Mouse (Mus musculus) hindbrain, embryonic 13.5 days (tissue): ENCODE data around the gene Csf2rb. TPM values are rescaled to one million over a fixed set of nuclear protein-coding genes. Genes with fewer than 3 reads are reported as not detected.
"Not testable (repeated sequence)": the region's sequence is repeated elsewhere in the genome, so short reads cannot be mapped to it uniquely, and the experiment has no call there.

Experiments
- ATAC-seq: fragments of 200-750 bp; cut with Nextera tagmentation; 2 replicates; pipeline ENCODE4 v1.8.0; 2017; ENCODE audit warnings: moderate TSS enrichment; ENCODE audit not compliant: low FRiP score
- H3K27ac ChIP-seq: fragments of 300-500 bp; sonication (generic); 2 replicates; pipeline ENCODE4 v1.5.1; 2015; ENCODE audit warnings: inconsistent platforms, mild to moderate bottlenecking, moderate library complexity
- H3K27me3 ChIP-seq: fragments of 300-500 bp; sonication (generic); 2 replicates; pipeline ENCODE4 v1.6.1; 2015; ENCODE audit warnings: mild to moderate bottlenecking, inconsistent platforms
- H3K36me3 ChIP-seq: fragments of 300-500 bp; sonication (generic); 2 replicates; pipeline ENCODE4 v1.6.1; 2015; ENCODE audit warnings: mild to moderate bottlenecking, inconsistent platforms
- H3K4me1 ChIP-seq: fragments of 300-500 bp; sonication (generic); replicated peaks from 2 replicates; pipeline ENCODE4 v1.6.1; 2015; ENCODE audit warnings: inconsistent platforms
- H3K4me2 ChIP-seq: fragments of 300-500 bp; sonication (generic); 2 replicates; pipeline ENCODE4 v1.6.1; 2015; ENCODE audit warnings: inconsistent platforms, mild to moderate bottlenecking, moderate library complexity
- H3K4me3 ChIP-seq: fragments of 300-500 bp; sonication (generic); 2 replicates; pipeline ENCODE4 v1.5.1; 2015; ENCODE audit warnings: mild to moderate bottlenecking, inconsistent platforms
- H3K9ac ChIP-seq: fragments of 300-500 bp; sonication (generic); 2 replicates; pipeline ENCODE4 v1.6.1; 2015; ENCODE audit warnings: mild to moderate bottlenecking, inconsistent platforms
- H3K9me3 ChIP-seq: fragments of 300-500 bp; sonication (generic); 2 replicates; pipeline ENCODE4 v1.6.1; 2016; ENCODE audit warnings: inconsistent platforms
- WGBS: fragments of 180-500 bp; shearing (Covaris S2); methylation state at CpG from one replicate; pipeline ENCODE4 v1.1.7; 2015; 5-methylcytosine and 5-hydroxymethylcytosine counted together
- polyA plus RNA-seq: library from polyadenylated mRNA; unstranded; fragments of >200 nt; fragmentation: Nextera tagmentation; extraction: Ambion mirVana; gene quantifications from 2 replicates; pipeline ENCODE4 v1.2.1, GENCODE M21; 2015

Csf2rb gene
- polyA plus RNA-seq, 1 experiment from 2014 or later = 0.39 TPM

- no peaks in the 10 kb centered on the region; the same call in 1 of the 2 replicates for H3K4me1 ChIP-seq
- WGBS = 92% methylated on average over 4 of the region's 4 CpGs
- no peak overlapping the region for H3K27ac ChIP-seq
- no peak overlapping the region for H3K4me3 ChIP-seq
- no peak overlapping the region for H3K9ac ChIP-seq
- no peak overlapping the region for H3K4me2 ChIP-seq
- no peaks in the 10 kb centered on the region for H3K27me3 ChIP-seq
- no peak for ATAC-seq
- H3K36me3 ChIP-seq = no peaks in the 10 kb centered on the region
- no peaks in the 10 kb centered on the region for H3K9me3 ChIP-seq
Observed at GRCm38 (mm10) chr15:78330706-78331105, 5.2 kb downstream of the Csf2rb start.

GRCm38 (mm10) chr15:78331523-78332340 lies 6.2 kb downstream of the Csf2rb start:
- Histone ChIP-seq H3K4me2 (no peak overlapping the region), H3K4me1 (no peaks in the 10 kb centered on the region; the same call in 1 of the 2 replicates), H3K4me3 (no peak overlapping the region), H3K27ac (no peak overlapping the region), H3K36me3 (no peaks in the 10 kb centered on the region), H3K27me3 (no peaks in the 10 kb centered on the region), H3K9me3 (no peaks in the 10 kb centered on the region), H3K9ac (no peak overlapping the region)
- WGBS = 84% methylated on average over 5 of the region's 5 CpGs
- no peak for ATAC-seq

GRCm38 (mm10) chr15:78332981-78333380 lies 7.4 kb downstream of the Csf2rb start:
- Histone ChIP-seq H3K27ac (no peak overlapping the region), H3K27me3 (no peaks in the 10 kb centered on the region), H3K9ac (no peak overlapping the region), H3K4me1 (no peaks in the 10 kb centered on the region; the same call in 1 of the 2 replicates), H3K4me2 (no peak overlapping the region), H3K9me3 (no peaks in the 10 kb centered on the region), H3K36me3 (no peaks in the 10 kb centered on the region), H3K4me3 (no peak overlapping the region)
- no peak for ATAC-seq
- 76% methylated on average over 6 of the region's 6 CpGs for WGBS

DNA sequence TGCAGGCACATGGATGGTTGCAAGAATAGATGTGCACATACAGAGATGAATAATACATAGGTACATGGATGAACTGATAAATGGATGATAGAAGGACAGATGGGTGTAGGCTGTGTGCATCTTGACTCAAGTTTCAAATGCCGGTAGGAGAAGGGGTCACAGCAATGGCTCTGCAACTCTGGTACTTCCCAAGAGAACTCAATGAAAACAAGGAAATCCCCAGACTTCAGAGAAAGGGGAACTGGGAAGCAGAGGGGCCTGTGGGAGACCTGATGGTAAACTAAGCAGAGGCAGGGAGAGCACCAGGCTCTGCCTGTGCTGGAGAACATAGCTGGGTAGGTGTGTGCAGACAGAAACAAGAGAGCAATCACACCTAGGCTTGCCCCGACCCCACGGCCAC lies 8.8 kb downstream of the Csf2rb start:
- WGBS = 92% methylated on average over 3 of the region's 3 CpGs
- Histone ChIP-seq H3K27me3 (no peaks in the 10 kb centered on the region), H3K27ac (no peak overlapping the region), H3K36me3 (no peaks in the 10 kb centered on the region), H3K4me2 (no peak overlapping the region), H3K9me3 (no peaks in the 10 kb centered on the region), H3K4me3 (no peak overlapping the region), H3K9ac (no peak overlapping the region), H3K4me1 (0 out of 2 replicates have a peak, but pooled peaks cover 3% of the 10 kb centered on the region)
- no peak for ATAC-seq

DNA sequence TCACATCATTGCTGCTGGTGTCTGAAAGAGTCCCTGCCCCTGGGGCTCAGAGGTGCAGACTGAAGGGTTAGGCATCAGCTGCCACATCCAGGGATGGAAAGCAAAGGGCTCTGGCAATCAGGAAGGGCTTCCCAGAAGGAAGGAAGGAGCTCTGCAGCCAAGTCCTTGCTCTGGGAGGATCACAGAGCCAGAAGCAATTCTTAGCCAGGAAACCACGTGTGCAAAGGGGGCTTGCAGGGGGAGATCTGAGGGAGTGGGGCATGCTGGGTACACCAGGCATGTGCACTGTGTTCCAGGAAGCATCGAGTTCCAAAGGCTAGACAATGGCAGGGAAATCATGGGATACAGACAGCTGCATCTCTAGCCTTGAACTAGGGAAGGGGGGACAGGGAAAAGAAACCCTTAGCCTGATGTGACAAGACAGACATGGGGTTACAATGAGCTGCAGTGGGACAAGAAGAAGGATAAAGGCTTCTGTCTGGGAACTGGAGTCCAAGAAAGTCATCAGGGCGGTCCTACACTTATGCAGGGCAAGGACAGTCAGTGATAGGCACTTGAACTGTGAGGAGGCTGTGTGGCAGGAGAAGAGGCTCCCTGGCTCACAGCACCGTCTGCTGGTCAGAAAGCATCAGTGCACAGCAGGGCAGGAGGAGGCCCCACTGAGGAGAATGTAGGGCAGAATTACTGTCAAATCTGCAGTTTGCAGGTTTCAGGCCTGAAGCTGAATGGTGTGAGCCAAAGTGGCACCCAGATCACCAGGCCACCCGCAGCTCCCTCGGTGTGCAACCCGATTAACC lies 14.3 kb downstream of the Csf2rb start:
- not testable (repeated sequence) for H3K27me3 ChIP-seq, H3K4me3 ChIP-seq, H3K4me2 ChIP-seq, H3K9me3 ChIP-seq, H3K27ac ChIP-seq, H3K9ac ChIP-seq, ATAC-seq, H3K36me3 ChIP-seq, H3K4me1 ChIP-seq
- 41% methylated on average over 7 of the region's 7 CpGs for WGBS

GRCm38 (mm10) chr15:78340919-78341318 lies 15.4 kb downstream of the Csf2rb start:
- not testable (repeated sequence) for H3K27me3 ChIP-seq, H3K36me3 ChIP-seq, H3K9me3 ChIP-seq, H3K27ac ChIP-seq, H3K9ac ChIP-seq, H3K4me3 ChIP-seq, H3K4me2 ChIP-seq, ATAC-seq, H3K4me1 ChIP-seq
- WGBS = 61% methylated on average over 7 of the region's 7 CpGs

- no peaks in the 10 kb centered on the region for H3K36me3 ChIP-seq
- 0 out of 2 replicates have a peak, but pooled peaks cover 3% of the 10 kb centered on the region for H3K4me1 ChIP-seq
- H3K9ac ChIP-seq = no peak overlapping the region
- no peak for ATAC-seq
- no peak overlapping the region for H3K4me3 ChIP-seq
- no peaks in the 10 kb centered on the region for H3K27me3 ChIP-seq
- no peaks in the 10 kb centered on the region for H3K9me3 ChIP-seq
- no peak overlapping the region for H3K27ac ChIP-seq
- no peak overlapping the region for H3K4me2 ChIP-seq
- WGBS = 23% methylated on average over 1 of the region's 1 CpGs
Observed at GRCm38 (mm10) chr15:78343683-78344082, 18.1 kb downstream of the Csf2rb start.

DNA sequence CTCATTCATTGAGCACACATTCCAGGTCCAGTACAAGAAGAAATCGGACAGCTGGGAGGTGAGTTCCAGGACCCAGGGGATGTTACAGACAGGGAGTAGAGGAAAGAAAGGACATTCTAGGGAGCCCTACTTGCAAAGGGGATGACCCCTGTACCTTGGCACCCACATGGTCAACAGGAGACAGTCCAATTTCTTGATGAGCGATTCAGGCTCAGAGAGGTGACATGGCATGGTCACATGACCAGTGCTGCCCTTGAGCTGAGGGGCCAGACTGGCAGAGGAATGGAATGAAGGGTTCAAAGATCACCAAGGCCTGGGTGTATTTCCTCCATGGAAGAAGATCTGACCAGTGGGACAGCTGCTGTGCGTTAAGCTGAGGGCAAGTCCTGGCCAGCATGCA lies 19.0 kb downstream of the Csf2rb start:
- no peak overlapping the region for H3K4me3 ChIP-seq
- no peak overlapping the region for H3K9ac ChIP-seq
- H3K36me3 ChIP-seq = no peaks in the 10 kb centered on the region
- H3K9me3 ChIP-seq = no peaks in the 10 kb centered on the region
- no peak for ATAC-seq
- WGBS = 90% methylated on average over 3 of the region's 3 CpGs
- no peaks in the 10 kb centered on the region for H3K27me3 ChIP-seq
- H3K4me2 ChIP-seq = no peak overlapping the region
- no peaks in the 10 kb centered on the region for H3K4me1 ChIP-seq
- H3K27ac ChIP-seq = no peak overlapping the region

DNA sequence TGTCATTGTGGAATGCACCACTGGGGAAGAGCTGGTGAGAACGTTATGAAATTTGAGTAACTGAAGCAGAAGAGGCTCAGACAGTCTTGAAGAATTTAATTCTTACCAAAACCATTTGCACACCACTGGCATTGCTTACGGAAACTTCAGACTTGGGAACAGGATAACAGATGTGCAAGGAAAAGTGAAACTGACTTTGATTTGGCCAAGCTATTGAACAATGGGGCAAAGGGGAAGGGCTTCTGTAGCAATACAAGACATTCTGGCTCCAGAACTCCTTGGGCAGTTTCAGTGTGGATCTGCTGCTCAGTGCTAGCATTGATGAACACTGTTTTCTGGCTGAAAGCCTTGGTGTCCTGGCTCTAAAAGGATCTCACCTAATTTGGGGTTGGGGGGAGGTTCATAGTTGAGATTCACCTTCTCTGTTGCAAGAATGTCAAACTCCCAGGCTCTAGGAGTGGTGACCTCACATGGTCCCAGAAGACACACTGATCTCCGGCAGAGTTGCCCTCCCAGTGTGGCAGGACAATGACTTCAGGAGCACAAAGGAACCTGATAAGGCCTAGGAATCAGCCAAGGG lies 26.1 kb downstream of the Csf2rb start:
- Histone ChIP-seq H3K9me3 (no peaks in the 10 kb centered on the region), H3K27ac (no peak overlapping the region), H3K4me3 (no peak overlapping the region), H3K4me2 (no peak overlapping the region), H3K27me3 (no peaks in the 10 kb centered on the region), H3K9ac (no peak overlapping the region), H3K4me1 (no peaks in the 10 kb centered on the region), H3K36me3 (no peaks in the 10 kb centered on the region)
- no peak for ATAC-seq
- 72% methylated on average over 3 of the region's 3 CpGs for WGBS

DNA sequence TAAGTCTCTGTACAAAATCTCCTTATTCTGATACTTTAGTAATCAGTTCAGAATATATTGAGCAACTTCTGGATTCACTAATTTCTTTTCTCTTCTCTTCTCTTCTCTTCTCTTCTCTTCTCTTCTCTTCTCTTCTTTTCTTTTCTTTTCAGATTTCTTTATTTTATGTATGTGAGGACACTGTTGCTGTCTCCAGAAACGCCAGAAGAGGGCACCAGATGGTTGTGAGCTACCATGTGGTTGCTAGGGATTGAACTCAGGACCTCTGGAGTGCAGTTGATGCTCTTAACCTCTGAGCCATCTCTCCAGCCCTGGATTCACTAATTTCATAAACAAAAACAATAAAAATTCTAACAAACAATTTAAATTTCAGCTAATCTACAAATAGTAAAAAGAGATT lies 29.4 kb downstream of the Csf2rb start:
- no peak overlapping the region for H3K9ac ChIP-seq
- no peaks in the 10 kb centered on the region for H3K36me3 ChIP-seq
- no peak overlapping the region for H3K27ac ChIP-seq
- H3K4me1 ChIP-seq = no peaks in the 10 kb centered on the region
- H3K27me3 ChIP-seq = no peaks in the 10 kb centered on the region
- no peak for ATAC-seq
- H3K4me3 ChIP-seq = no peak overlapping the region
- H3K9me3 ChIP-seq = no peaks in the 10 kb centered on the region
- 3% methylated on average over 1 of the region's 1 CpGs for WGBS
- no peak overlapping the region for H3K4me2 ChIP-seq

DNA sequence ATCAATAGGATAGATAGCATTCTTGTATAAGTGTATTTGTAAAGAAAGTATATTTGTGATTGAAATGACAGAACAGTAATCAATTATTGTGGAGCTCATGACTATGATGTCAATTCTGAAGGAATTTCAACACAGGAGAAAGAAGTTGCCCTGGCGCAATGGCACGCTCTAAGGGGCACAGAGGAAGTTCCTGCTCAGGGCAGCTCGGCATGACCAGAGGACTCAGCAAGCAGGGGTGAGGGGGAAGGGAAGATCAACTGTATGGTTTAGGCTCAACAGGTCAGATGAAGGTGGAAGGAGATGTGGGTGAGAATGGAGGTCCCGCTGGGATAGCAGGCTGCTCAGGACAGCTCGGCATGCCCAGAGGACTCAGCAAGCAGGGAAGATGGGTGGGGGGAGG lies 30.0 kb downstream of the Csf2rb start:
- no peaks in the 10 kb centered on the region for H3K27me3 ChIP-seq
- WGBS = 85% methylated on average over 5 of the region's 5 CpGs

DNA sequence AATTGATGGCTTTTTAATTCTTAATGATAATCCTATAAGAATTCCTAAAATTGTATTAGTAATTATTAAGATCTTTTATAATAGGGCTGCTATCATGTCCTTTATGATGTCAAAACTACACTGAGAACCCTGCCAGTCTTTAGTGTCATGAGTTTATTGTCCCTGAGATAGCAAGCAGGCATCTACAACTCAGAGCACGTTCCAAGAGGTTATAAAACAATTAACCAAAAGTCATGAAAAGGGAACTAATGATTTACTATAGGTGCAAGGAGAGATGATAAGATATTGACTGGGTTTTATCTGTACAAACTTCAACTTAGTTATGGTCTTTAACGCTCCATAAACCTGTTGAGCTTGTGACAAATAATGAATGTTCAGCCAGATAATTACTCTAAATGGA lies 40.4 kb downstream of the Csf2rb start:
- peaks cover 37% of the 10 kb centered on the region for H3K27me3 ChIP-seq

More for the DNA sequence above, 30.0 kb downstream of the Csf2rb start:
- no peak overlapping the region for H3K9ac ChIP-seq
- ATAC-seq = no peak
- no peaks in the 10 kb centered on the region for H3K4me1 ChIP-seq
- no peak overlapping the region for H3K4me2 ChIP-seq
- H3K9me3 ChIP-seq = no peaks in the 10 kb centered on the region
- no peak overlapping the region for H3K4me3 ChIP-seq
- no peaks in the 10 kb centered on the region for H3K36me3 ChIP-seq
- H3K27ac ChIP-seq = no peak overlapping the region

More for the DNA sequence above, 40.4 kb downstream of the Csf2rb start:
- Histone ChIP-seq H3K36me3 (no peaks in the 10 kb centered on the region), H3K9ac (no peak overlapping the region), H3K9me3 (no peaks in the 10 kb centered on the region), H3K4me2 (no peak overlapping the region), H3K27ac (no peak overlapping the region), H3K4me1 (0 out of 2 replicates have a peak, but pooled peaks cover 5% of the 10 kb centered on the region), H3K4me3 (no peak overlapping the region)
- 78% methylated on average over 2 of the region's 2 CpGs for WGBS
- ATAC-seq = no peak
